Mouse (Mus musculus) heart, embryonic 10.5 days (tissue): ENCODE results near the gene Sntb2. TPM values are rescaled to one million over a fixed set of nuclear protein-coding genes. Genes with fewer than 3 reads are reported as not detected.
"Not testable (repeated sequence)": the region's sequence is repeated elsewhere in the genome, so short reads cannot be mapped to it uniquely, and the experiment has no call there.

Source experiments
- DNase-seq: peaks from one replicate; pipeline ENCODE4 v3.0.0-alpha.2; 2017; ENCODE audit warnings: low spot score
- H3K27ac ChIP-seq: fragments of 300-500 bp; sonication (generic); 2 replicates; pipeline ENCODE4 v1.5.1; 2016; ENCODE audit warnings: mild to moderate bottlenecking
- H3K27me3 ChIP-seq: fragments of 300-500 bp; sonication (generic); 2 replicates; pipeline ENCODE4 v1.6.1; 2016; ENCODE audit warnings: mild to moderate bottlenecking; ENCODE audit not compliant: poor library complexity, insufficient read depth, severe bottlenecking
- H3K36me3 ChIP-seq: fragments of 300-500 bp; sonication (generic); 2 replicates; pipeline ENCODE4 v1.6.1; 2016; ENCODE audit warnings: mild to moderate bottlenecking, moderate library complexity
- H3K4me1 ChIP-seq: fragments of 300-500 bp; sonication (generic); 2 replicates; pipeline ENCODE4 v1.6.1; 2016; ENCODE audit warnings: mild to moderate bottlenecking
- H3K4me3 ChIP-seq: fragments of 300-500 bp; sonication (generic); 2 replicates; pipeline ENCODE4 v1.5.1; 2016; ENCODE audit warnings: mild to moderate bottlenecking, moderate library complexity
- H3K9me3 ChIP-seq: fragments of 300-500 bp; sonication (generic); 2 replicates; pipeline ENCODE4 v1.6.1; 2016; ENCODE audit warnings: mild to moderate bottlenecking, moderate library complexity
- WGBS: fragments of 180-500 bp; shearing (Covaris S2); methylation state at CpG from one replicate; pipeline ENCODE4 v1.1.7; 2016; 5-methylcytosine and 5-hydroxymethylcytosine counted together
- polyA plus RNA-seq: library from polyadenylated mRNA; unstranded; fragments of >200 nt; fragmentation: Nextera tagmentation; extraction: Ambion mirVana; gene quantifications from 2 replicates; pipeline ENCODE4 v1.2.1, GENCODE M21; 2016

Gene Sntb2
- polyA plus RNA-seq, 1 experiment from 2014 or later = 9.8 TPM

DNA sequence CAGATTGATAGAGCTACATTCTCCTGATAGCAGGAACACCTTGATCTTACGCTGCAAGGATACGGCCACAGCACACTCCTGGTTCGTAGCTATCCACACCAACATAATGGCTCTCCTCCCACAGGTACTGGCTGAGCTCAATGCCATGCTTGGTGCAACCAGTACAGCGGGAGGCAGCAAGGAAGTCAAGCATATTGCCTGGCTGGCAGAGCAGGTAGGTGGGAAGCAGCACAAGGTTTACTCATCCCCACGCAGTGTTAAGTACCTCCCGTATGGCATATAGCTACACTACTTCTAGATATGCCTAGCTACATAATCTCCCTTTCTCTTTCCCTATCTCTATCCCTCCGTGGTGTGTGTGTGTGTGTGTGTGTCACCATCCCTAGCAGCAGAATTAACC is 55.8 kb downstream of the Sntb2 start:
- H3K27ac ChIP-seq = no peak overlapping the region
- H3K4me3 ChIP-seq = no peak overlapping the region
- H3K4me1 ChIP-seq = no peaks in the 10 kb centered on the region
- no peaks in the 10 kb centered on the region for H3K9me3 ChIP-seq
- no peaks in the 10 kb centered on the region for H3K27me3 ChIP-seq
- H3K36me3 ChIP-seq = peaks cover 28% of the 10 kb centered on the region
- no peak for DNase-seq
- 87% methylated on average over 7 of the region's 7 CpGs for WGBS

DNA sequence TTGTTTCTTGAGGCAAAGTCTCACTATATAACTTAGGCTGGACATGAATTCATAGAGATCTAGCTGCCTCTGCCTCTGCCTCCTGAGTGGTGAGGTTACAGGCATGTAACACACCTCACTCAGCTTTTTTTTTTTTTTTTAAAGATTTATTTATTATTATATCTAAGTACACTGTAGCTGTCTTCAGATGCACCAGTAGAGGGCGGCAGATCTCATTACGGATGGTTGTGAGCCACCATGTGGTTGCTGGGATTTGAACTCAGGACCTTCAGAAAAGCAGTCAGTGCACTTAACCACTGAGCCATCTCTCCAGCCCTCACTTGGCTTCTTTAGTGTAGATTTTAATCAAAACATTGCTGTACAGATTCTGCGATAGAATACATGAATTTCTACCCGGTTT is 60.8 kb downstream of the Sntb2 start:
- WGBS = 85% methylated on average over 4 of the region's 4 CpGs
- peaks cover 34% of the 10 kb centered on the region for H3K36me3 ChIP-seq
- DNase-seq, H3K9me3 ChIP-seq, H3K4me3 ChIP-seq, H3K4me1 ChIP-seq, H3K27ac ChIP-seq, H3K27me3 ChIP-seq: not testable (repeated sequence)

DNA sequence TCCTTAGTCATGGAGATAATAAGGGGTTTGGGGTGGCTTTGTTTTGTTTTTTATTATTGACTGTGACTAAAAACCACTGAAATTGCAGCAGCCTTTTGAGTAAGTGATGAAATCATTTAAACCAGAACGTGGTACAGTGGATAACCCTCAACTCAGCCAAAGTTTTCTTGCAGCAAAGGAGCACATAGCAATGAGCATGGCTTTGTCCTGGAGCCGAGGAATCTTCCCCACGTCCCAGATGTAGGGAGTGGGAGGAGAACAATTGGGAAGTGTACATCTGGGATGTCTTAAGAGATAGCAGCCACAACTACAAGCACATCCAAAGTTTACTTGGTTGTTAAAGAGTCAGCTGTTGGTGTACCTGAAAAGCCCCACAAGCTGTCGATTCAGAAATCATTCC is 61.9 kb downstream of the Sntb2 start:
- no peak for DNase-seq
- 77% methylated on average over 4 of the region's 4 CpGs for WGBS
- H3K36me3 ChIP-seq = peaks cover 24% of the 10 kb centered on the region; the same call in 1 of the 2 replicates
- no peaks in the 10 kb centered on the region for H3K9me3 ChIP-seq
- no peaks in the 10 kb centered on the region for H3K4me1 ChIP-seq
- no peak overlapping the region for H3K4me3 ChIP-seq
- no peaks in the 10 kb centered on the region for H3K27me3 ChIP-seq
- no peak overlapping the region for H3K27ac ChIP-seq

DNA sequence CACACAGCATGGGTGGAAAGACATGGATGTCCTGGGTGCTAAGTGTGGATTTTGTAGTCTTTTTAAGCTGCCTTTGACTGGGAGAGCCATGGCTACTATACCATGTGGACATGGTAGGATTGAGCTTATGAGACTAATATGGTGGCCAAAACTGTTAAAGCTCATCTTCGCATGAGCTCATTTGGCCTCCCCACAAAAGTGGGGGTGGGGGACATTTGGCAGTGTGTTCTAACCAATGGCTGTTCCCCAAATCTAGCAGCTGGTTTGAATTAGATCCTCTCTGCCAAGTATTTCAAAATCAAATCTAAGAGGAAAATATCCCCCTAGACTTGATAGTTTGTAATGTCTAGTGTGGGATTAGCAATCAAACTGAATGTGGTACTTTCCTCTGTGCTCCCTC is 63.5 kb downstream of the Sntb2 start:
- 91% methylated on average over 1 of the region's 1 CpGs for WGBS
- H3K27me3 ChIP-seq = no peaks in the 10 kb centered on the region
- H3K36me3 ChIP-seq = peaks cover 22% of the 10 kb centered on the region; the same call in 1 of the 2 replicates
- no peaks in the 10 kb centered on the region for H3K9me3 ChIP-seq
- no peak overlapping the region for H3K27ac ChIP-seq
- DNase-seq = no peak
- H3K4me1 ChIP-seq = no peaks in the 10 kb centered on the region
- no peak overlapping the region for H3K4me3 ChIP-seq

DNA sequence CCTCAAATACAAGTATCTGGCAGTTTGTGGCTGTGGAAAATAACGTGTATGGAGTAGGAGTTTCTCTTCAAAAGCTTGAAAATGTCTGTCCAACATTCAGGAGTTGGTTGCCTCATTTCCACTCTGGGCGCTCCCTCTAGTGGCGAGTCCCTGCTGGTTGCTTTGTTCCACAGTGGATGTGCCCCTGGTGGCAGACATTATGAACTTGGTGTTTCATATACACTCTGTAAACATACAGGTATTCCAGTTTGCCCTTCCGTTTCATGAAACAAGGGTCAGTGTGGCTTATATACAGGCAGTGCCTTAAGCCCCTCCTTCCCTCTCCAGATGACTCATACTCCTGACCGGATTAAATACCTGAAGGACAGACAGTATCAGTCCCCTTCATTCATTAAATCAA is 67.0 kb downstream of the Sntb2 start:
- Histone ChIP-seq H3K9me3 (no peaks in the 10 kb centered on the region), H3K27me3 (no peaks in the 10 kb centered on the region), H3K4me3 (no peak overlapping the region), H3K4me1 (0 out of 2 replicates have a peak, but pooled peaks cover 4% of the 10 kb centered on the region), H3K27ac (no peak overlapping the region), H3K36me3 (peaks cover 19% of the 10 kb centered on the region; the same call in 1 of the 2 replicates)
- WGBS = 48% methylated on average over 5 of the region's 5 CpGs
- peak; percentile 92 for DNase-seq

DNA sequence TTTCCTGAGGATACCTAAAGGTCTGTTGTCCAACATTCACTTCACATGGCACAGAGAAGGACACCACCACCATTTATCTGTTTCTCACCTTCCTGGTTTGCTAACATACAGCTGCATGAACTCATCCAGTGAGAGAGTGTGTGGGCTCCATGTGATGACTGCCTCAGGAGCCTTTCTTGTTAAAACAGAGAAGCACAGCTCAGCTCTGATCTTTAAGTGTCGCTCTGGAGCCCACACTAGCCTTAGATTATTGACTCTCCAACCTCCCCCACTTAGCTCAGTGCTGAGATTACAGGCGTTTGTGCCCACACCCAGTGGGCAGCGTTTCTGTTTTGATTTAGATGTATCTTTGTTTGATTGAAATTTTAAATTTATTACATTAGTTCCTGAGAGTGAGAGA is 72.2 kb downstream of the Sntb2 start:
- Histone ChIP-seq H3K4me3 (no peak overlapping the region), H3K9me3 (no peaks in the 10 kb centered on the region), H3K27ac (no peak overlapping the region), H3K36me3 (peaks cover 47% of the 10 kb centered on the region), H3K4me1 (0 out of 2 replicates have a peak, but pooled peaks cover 4% of the 10 kb centered on the region), H3K27me3 (no peaks in the 10 kb centered on the region)
- no peak for DNase-seq
- 84% methylated on average over 3 of the region's 3 CpGs for WGBS

DNA sequence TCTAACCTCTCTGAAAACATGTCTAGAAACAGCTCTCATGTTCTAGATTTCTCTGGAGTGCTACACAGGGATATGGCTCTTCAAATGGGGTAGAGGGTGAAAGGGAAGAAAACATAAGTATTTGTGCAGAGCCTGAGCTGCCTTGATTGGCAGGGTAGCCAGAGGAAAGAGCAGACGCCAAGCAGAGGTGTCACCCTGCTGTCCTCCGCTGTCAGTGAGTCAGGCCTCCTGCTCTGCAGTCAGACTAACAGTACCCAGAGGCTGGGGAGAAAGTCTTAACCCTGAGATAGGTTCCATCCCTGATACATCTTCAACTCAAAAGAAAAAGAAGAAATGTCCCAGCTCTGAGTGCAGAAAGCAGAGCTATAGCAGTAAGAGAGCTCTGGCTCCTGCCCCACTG is 77.1 kb downstream of the Sntb2 start:
- H3K36me3 ChIP-seq = peaks cover 33% of the 10 kb centered on the region
- H3K4me3 ChIP-seq = no peak overlapping the region
- H3K9me3 ChIP-seq = no peaks in the 10 kb centered on the region
- 69% methylated on average over 2 of the region's 2 CpGs for WGBS
- no peaks in the 10 kb centered on the region for H3K4me1 ChIP-seq
- no peak overlapping the region for H3K27ac ChIP-seq
- no peaks in the 10 kb centered on the region for H3K27me3 ChIP-seq
- DNase-seq = no peak

DNA sequence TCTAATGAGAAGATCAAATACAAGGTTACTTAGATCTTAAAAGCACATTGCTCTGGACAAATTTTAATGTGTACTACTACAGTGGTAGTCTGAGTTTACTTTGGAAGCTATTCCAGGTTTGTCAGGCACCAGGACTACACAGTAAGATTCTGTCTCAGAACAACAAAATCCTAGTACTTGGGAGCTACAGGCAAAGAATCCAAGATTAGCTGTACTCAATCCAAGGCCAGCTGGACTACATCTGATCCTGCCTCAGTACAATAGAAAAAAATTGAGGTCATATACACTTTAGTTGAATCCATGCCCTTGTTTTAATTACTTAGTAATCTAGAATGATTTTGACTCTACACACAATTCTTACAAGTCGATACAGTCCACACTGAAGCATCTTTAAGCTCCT is 79.4 kb downstream of the Sntb2 start:
- DNase-seq = no peak
- 86% methylated on average over 1 of the region's 1 CpGs for WGBS
- Histone ChIP-seq H3K36me3 (peaks cover 28% of the 10 kb centered on the region), H3K27ac (no peak overlapping the region), H3K4me1 (no peaks in the 10 kb centered on the region), H3K4me3 (no peak overlapping the region), H3K9me3 (no peaks in the 10 kb centered on the region), H3K27me3 (no peaks in the 10 kb centered on the region)

DNA sequence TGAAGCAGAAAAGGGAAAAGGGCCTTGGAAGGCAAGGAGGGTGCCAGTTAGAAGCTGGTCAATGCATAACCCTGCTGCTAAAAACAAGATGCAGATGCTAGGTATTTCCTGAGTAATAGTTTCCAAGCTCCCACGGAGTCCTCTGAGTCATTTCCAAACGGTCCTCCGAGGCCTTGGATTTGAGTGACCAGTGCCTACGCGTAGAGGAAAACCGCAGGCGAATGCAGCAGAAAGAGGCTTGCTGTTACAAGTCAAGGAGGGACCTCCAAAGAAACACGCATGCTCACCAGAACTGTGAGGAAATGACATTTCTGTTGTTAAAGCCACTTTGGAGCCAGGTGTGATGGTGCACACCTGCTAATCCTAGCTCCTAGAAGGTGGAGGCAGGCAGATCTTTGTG is 87.9 kb downstream of the Sntb2 start:
- Histone ChIP-seq H3K9me3 (no peaks in the 10 kb centered on the region), H3K4me1 (no peaks in the 10 kb centered on the region), H3K27me3 (no peaks in the 10 kb centered on the region), H3K4me3 (no peak overlapping the region), H3K27ac (no peak overlapping the region), H3K36me3 (no peaks in the 10 kb centered on the region)
- WGBS = 93% methylated on average over 8 of the region's 8 CpGs
- DNase-seq = no peak

DNA sequence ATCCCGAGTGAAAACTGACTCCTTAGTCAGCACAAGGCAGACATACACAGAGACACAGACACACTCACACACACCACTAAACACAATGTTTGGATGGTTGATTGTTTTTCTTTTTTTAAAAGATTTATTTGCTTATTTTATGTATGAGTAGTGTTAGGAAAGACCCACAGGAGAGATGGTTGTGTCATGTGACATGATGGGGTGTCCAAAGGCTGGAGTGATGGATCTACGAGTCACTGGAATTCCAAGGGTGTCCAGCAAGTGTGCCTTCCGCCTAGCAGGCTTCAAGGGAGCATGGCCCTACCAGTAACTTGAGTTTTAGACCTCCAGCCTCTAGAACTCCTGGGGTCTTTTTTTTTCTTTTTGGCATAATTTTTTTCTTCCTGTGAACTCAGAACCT is 93.8 kb downstream of the Sntb2 start:
- H3K4me3 ChIP-seq = no peak overlapping the region
- no peaks in the 10 kb centered on the region for H3K27me3 ChIP-seq
- no peak overlapping the region for H3K27ac ChIP-seq
- H3K9me3 ChIP-seq = no peaks in the 10 kb centered on the region
- no peaks in the 10 kb centered on the region; the same call in 1 of the 2 replicates for H3K36me3 ChIP-seq
- peaks cover 18% of the 10 kb centered on the region for H3K4me1 ChIP-seq
- WGBS = 72% methylated on average over 3 of the region's 3 CpGs
- DNase-seq = no peak

DNA sequence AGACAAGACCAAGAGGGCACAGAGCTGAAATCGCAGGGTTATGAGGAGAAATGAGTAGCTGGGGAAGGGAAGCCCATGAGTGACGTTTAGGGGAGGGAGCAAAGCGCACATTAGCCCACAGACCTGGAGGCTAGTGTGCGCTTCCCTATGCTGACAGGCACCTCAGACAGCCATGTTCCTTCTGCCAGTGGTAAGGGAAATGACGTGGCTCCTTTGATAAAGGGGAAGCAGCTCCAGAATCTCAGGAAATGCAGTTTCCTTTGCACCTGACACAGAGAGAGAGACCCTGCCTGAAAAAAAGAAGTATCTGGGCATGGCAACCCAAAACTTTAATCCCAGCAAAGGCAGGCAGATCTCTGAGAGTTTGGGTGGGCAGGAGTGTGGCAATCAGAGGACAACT is 94.5 kb downstream of the Sntb2 start:
- no peak for DNase-seq
- no peak overlapping the region for H3K4me3 ChIP-seq

DNA sequence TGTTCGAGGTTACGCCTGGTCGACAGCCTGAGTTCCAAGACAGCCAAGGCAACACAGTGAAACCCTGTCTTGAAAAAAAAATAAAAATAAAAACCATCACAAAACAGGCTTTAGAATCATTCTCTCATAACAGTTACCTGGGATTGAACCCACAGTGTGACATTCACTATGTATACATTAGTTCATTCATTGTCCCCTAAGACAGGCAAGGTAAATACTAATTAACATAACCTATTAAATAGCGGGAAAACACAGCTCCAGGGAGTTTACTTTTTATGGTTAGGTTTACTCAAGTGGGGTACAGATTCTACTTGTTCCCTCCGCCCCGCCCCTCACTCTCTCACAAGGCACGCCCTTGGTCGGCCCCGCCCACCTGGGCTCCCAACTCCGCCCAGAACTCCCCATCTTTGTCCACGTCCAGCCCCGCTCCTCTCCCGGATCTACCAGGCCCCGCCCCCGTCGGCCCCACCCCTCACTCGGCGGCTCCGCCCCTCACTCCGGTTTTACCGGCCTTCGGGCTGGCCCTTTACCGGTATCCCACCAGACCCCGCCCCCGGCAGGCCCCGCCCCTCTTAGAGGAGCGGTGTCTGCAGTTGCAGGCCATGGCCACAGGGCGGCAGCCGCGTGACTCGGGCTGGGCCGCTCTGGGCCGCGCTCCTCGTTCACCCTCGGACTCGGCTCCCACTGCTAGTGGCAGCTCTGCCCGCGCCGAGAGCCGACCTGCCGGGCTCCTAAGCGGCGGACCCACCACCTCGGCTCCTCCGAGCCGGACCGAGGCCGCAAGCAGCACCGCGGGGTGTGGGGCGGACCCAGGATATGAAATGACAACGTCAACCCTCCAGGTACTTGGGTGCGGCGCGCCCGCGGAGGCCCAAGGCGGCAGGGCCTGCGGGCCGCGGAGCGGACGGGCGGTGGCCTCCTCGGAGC is 95.4 kb downstream of the Sntb2 start, which contains the start of gene Vps4a:
TSS of gene Vps4a (plus strand) at position 573 of the 927 bp plus-strand sequence.
- WGBS = 4% methylated on average over 66 of the region's 66 CpGs
- no peaks in the 10 kb centered on the region for H3K9me3 ChIP-seq
- peak; percentile 98 for DNase-seq

More for the DNA sequence above, 94.5 kb downstream of the Sntb2 start:
- Histone ChIP-seq H3K4me1 (peaks cover 18% of the 10 kb centered on the region), H3K36me3 (no peaks in the 10 kb centered on the region; the same call in 1 of the 2 replicates), H3K27ac (no peak overlapping the region), H3K27me3 (no peaks in the 10 kb centered on the region), H3K9me3 (no peaks in the 10 kb centered on the region)
- WGBS = 70% methylated on average over 5 of the region's 5 CpGs

DNA sequence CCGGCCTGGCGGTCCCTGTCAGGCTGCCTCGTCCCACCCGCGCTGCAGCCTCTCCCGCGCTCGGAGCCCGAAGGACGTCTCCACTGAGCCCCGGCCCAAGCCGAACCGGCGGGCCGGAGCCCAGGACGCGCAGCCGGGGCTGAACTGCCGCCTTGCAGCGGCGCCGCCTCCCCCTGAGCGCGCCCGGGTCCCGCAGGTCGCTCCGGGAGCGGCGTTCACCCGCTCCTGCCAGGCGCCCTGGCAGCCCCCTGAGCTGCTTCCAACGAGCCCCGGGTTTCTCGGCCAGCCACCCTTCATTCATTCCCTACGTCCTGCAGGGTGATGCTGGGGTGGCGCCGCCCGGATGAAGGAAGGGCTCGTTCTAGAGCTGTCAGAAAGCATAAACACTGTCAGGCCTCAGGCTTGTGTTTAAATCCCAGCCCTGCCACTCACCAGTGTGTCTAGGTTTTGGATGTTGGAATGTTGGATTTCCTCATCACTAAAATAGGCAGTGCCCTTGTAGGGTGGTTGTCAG is 96.1 kb downstream of the Sntb2 start:
- Histone ChIP-seq H3K4me1 (peaks cover 18% of the 10 kb centered on the region), H3K36me3 (peaks cover 11% of the 10 kb centered on the region), H3K27ac (peak overlapping the region; percentile 91), H3K9me3 (no peaks in the 10 kb centered on the region), H3K27me3 (no peaks in the 10 kb centered on the region), H3K4me3 (peak overlapping the region; percentile 95)
- WGBS = under 1% methylated on average over 40 of the region's 40 CpGs
- DNase-seq = no peak

More for the DNA sequence above, 95.4 kb downstream of the Sntb2 start, which contains the start of gene Vps4a:
- H3K36me3 ChIP-seq = peaks cover 7% of the 10 kb centered on the region
- no peaks in the 10 kb centered on the region for H3K27me3 ChIP-seq
- peak within 1 kb of the TSS; percentile 95 for H3K4me3 ChIP-seq
- H3K27ac ChIP-seq = peak within 1 kb of the TSS; percentile 91
- peaks cover 18% of the 10 kb centered on the region for H3K4me1 ChIP-seq
